Mouse (Mus musculus) G1E-ER4 (cell line): Measurements from ENCODE around the gene Gm49395. TPM values are rescaled to one million over a fixed set of nuclear protein-coding genes. Genes with fewer than 3 reads are reported as not detected.

Experiments
- GATA1 ChIP-seq: IDR thresholded peaks from one replicate; pipeline ENCODE4 v1.8.0; 2012; ENCODE audit warnings: low read length, inconsistent platforms
- polyA plus RNA-seq: library from polyadenylated mRNA; stranded (reverse); fragments of >175 nt; gene quantifications from 2 replicates; pipeline ENCODE4 v1.2.3, GENCODE M21; 2012

The Gm49395 gene
- polyA plus RNA-seq, result 1.6 and 2.6 TPM in 2 replicates

DNA sequence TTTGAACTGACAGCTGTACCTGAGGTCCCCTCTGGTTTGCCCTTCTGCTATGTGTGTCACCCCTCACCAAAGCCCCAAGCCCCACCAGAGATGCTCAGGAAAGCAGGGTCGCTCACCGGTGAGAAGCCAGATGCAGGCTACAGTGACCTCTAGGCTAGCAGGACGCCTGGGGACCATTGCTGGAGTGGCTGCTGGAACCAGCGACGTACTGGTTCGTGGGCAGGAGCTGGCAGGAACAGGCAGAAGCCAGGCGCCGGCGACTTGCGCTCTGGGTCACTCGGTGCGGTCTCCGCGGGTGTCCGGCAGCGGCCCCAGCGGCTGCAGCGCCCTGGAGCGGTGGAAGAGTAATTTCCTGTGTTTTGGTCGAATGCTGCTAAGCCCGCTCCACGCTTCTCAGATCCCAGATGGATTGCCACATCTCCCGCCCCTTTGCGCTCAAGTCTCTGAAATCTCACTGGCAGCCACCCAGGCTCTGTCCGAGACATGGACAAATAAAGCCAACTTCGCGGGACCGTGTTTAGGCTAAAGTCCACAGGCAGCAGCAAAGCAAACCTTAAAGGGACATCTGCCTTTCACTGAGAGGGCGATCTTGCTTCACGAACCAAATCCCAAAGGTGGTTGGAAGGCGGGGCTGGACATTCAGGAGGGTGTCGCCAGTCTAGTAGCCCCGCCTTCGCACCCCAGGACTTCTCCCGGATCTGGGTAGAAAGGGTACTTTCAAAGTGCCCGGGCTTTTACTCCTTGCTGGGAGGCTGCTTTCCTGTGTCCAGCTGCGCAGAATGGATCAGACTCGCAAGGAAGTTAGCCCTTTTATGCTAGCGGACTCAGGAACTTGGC lies at the start of gene Gm49395, which contains the start of gene Itga1:
Gm49395 (minus strand) TSS at position 567 of the 837 bp plus-strand sequence.
Itga1 (minus strand) TSS at position 610 of the 837 bp plus-strand sequence.
- TF ChIP-seq GATA1, result no peak

DNA sequence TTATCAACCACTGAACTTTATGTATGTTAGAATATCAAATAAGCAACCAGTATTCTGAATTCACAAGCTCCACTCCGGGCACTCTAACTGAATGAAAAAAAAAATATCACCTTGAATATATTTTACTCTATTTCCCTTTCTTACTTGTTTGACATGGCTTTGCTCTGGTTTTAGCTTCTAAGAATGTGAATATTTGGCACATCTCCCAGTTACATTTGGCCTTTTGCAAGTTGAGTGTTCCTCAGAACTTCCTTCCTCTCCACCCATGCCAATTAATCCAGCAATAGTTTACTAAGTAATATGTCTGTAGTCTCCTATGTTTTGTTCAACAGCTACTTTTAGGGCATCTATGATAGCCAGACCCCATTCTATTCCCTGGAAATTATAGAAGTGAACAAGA lies 48.9 kb upstream of the Gm49395 start:
- TF ChIP-seq GATA1, result no peak

DNA sequence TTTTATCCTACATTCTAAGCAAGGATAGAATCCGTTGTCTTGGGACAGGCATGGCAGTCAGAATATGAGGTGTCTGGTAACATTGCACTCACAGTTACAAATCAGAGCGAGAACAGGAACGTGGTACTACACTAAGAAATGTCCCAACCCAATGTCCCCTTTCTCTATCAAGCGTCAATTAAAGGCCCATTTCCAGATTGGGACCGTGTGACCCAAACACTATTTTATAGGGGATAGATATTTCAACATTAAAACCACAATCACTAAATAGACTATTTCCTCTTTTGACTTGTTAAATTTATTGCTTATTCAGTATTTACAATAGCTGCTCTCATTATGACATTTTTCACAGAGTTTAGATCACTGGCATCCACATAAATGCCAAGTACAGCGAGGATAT lies 48.1 kb upstream of the Gm49395 start:
- TF ChIP-seq GATA1, result no peak

DNA sequence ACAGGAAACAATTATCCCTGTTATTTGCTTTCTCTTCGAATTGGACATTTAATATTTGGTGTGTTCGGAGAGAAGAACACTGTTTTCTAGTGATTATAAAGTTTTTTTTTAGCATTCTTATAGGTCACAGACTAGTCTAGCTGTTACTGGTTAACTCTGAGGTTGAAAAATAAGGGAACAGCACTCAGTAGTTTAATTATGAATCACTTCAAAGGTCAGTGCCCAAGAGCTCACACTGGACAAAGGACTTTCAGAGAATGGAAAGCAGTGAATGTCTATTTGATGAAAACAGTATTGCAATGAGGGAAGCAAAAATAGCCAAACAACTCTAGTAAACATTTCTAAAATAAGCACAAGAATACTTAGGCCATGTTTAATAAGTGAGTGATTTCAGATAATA lies 41.9 kb upstream of the Gm49395 start:
- no peak for TF ChIP-seq GATA1

DNA sequence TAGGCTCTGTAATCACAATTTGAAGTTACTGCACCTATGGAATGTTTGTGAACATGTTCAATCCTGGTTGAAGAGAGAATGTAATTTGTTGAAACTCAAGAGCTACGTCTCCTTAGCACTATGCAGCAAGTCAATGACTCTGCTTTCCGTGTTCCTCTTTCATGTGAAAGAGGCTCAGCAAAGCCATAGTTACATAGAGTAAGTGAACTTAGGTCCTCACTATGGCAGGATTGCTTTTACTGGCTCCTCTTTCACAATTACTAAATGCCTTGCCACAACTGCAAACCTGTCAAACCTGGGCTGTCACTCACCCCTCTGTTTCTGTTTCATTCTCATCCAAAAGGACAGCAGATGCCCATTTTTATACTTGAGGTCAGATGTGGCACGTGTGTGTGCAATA lies 40.3 kb upstream of the Gm49395 start:
- TF ChIP-seq GATA1, result no peak

DNA sequence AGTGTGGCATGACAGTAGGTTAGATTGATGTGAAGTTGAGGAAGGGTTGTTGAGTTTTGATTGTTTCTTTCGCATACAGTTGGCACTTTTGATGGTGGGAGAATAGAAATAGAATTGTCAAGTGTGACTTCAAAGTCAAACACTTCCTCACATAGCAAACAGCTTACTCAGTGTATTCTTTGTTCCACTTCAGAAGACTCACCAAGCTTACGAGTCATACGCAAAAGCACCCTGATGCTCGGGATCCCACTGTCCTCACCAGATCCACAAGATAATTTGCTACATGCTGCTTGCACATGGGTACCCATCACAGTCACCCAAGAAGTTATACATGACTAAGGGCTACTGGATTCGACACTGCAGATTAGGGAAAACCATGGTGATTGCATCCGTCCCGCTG lies 36.8 kb upstream of the Gm49395 start:
- no peak for TF ChIP-seq GATA1

DNA sequence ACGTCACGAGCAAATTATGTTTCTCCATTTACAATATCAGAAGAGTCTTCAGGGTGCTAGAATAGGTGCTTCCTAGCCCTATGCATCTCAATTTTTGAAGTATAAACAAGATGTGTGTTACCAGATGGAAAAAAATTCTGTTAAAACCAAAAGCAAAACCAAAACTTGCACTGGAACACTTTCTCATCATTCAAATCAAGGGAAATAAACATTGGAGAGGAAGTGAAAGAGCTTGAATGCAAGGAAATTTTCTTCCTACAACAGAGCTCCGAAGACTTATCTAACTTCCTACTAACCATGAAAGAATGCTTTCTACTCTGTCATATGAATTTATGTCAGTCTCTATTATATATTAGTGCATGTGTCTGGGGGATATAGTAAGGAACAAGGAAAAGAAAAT lies 35.0 kb upstream of the Gm49395 start:
- TF ChIP-seq GATA1, result no peak

DNA sequence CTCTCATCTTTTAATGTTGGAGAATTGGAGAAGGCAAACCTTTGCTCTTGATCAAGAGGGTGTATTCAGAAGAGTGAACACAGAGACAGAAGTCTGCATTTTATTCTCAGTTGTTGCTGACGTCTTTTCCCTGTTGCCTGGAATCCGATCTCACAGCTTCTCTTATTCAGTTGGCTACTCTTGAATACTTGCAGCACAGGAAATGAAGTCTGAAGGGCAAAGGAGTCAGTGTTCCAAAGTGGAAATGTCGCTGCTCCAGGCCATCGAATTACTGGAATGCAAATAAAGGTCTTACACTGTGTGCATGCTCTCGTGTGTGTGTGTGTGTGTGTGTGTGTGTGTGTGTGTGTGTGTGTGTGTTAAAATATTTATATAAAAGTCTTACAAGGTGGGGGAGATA lies 30.7 kb upstream of the Gm49395 start:
- TF ChIP-seq GATA1, result no peak

DNA sequence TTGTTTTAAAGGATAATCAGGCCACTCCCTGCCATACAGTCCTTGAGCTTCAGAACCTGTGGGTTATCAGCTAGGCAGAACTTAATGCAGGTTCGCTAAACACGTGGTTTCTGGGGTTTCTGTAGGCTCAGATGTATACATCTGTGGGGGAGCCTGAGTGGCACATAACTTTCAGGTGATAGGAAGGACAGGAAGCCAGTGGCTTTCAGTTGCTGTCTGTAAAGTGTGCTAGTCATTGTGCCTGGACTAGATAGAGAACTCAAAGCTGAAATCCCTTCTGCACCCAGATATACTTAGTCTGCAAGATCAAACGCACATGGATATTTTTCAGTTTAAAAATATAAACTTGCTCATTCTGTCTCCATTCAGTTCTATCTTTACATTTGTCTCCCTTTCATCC lies 29.7 kb upstream of the Gm49395 start:
- TF ChIP-seq GATA1, result no peak

DNA sequence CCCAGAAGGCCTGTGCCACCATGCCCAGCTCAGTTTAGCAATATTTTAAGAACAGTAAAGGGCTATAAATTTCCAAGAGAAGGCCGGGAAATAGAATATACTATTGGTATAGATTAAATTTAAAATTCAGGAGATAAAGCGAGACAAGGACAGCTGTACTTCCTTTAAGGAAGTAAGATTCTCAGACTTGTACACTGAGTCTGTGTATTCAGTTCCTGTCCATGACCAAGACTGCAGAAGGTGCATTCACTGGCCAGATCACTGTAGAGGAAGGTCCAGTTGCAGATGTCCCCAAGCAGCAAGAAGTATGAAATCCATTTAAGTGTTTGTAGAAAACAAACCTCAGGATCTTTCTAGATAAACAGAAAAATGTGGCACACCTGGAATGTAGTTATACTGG lies 28.3 kb upstream of the Gm49395 start:
- no peak for TF ChIP-seq GATA1

DNA sequence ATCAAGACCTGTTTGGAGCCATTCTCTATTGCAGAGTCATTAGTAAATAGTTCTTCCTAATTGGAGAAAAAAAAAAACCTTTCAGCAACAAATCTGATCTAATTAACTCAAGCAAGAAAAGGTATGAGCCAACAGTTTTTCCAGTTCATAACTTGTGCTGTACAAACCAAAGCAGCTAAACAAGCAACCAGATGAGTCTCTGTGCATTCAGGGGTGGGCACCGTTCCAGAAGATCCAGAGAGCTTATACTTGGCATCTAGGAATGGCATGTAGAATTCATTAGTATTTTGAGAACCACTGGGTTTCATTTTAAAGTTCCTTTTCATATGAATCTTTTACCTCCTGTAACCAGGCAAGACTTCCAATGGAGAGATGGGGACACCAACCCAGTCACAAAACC lies 26.1 kb upstream of the Gm49395 start:
- TF ChIP-seq GATA1, result no peak

DNA sequence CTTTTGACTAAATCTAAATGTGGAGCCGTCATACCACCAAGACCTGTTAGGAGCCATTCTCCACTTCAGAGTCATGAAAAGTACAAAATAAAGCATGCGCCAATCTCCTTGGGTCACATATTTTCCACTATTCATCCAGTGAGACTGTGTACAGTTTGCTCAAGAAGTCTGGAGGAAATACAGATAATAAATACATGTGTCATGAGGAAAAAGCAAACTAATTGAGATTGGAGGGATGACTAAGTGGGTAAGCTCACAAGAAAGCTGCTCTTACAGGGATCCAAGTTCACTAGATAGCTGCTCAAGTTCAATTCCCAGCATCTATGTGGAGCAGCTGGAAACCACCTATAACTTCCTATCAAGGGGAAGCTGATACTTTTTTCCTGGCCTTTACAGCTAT lies 24.8 kb upstream of the Gm49395 start:
- TF ChIP-seq GATA1, result no peak

DNA sequence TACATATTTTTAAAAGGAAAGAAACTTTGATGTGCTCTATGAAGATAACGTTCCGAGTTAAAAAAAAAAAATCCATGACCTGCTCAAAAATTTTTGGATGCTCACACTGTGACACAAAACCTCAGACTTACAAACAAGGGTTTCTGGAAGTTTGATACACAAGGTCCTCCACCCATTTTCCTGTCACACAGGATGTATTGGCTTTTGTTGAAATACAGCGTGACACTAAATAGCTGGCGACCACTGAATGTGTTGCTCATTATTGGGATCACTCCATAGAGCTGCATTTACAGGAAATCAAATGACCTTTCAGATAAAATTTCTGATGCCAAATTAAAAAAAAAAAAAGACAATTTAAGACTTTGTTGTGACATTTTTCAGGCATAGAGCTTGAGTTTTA lies 23.4 kb upstream of the Gm49395 start:
- no peak for TF ChIP-seq GATA1

DNA sequence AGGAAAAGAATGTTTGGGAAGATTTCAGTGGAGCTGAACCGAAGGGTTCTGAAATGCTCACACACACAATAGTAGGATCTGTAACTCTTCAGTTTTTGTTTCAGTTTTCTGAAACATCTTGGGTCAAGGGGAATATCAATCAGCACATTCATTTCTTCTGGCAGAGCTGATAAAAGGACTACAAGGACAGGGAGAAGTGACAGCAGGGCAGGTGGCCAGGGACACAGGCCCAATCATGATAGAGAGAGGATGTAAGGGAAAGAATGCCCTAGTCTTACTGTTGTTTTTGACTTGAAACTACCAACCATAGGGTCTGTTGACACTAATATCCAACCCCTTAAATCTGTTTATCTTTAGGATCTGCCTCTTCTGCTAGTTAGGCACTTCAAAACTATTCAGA lies 22.8 kb upstream of the Gm49395 start:
- TF ChIP-seq GATA1, result no peak

DNA sequence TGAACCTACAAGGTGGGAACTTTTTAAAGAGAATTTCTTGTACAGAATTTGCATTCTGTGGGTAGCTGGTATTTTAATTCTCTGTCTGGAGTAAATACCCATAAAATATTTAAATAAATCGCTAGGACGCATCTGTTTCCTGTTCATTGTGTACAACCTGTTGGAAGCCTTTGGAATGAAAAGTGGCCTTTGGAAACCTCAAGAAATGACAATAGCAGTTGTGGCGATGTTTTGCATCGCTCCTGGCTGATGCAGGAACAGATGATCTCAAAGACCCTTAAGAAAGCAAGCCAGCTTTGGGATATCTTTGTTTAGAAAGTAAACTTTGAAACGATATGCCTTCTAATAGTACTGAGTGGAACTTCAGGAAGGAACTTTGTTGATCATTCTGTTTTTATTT lies 17.0 kb upstream of the Gm49395 start:
- no peak for TF ChIP-seq GATA1

DNA sequence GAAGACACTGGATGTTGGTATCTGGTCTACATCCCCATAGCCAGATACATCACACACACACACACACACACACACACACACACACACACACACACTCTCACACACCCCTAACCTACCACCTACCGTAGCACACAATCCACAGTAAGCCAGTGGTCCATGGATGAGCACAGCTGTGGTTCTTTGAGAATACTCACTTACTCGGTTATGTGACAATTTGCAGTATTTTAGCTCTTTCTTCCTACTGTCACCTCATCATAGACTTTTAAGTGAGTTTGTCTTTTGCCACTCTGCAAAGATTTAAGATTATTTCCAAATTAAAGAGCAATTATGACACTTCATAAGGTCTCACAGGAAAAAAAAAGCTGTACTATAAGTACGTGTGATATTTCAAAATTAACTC lies 16.5 kb upstream of the Gm49395 start:
- TF ChIP-seq GATA1, result no peak

DNA sequence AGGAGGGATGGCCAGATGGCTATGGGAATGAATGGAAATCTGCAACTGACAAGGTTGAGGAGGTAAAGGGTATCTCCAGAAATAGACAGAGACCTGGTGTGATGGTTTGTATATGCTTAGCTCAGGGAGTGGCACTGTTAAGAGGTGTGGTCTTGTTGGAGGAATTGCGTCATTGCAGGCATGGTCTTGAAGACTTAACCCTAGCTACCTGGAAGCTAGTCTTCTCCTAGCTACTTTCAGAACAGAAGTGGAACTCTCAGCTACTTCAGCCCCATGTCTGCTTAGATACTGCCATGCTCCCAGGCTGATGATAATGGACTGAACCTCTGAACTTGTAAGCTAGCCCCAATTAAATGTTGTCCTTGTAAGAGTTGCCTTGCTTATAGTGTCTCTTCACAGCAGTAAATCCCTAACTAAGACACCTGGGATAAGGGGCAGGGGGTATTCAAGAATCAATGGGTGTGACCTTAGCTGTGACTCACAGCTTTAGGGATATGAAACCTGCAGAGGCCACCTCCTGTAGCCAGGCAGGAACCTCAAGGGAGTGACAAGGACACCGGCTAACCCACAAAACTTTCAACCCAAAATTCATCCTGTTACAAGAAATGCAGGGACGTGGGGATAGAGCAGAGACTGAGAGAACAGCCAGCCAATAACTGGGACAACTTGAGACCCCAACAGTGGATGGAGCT lies 15.4 kb upstream of the Gm49395 start:
- TF ChIP-seq GATA1, result no peak
